Mouse (Mus musculus) lung, embryonic 14.5 days (tissue): ENCODE measurements around the gene Cdh24. TPM values are rescaled to one million over a fixed set of nuclear protein-coding genes. Genes with fewer than 3 reads are reported as not detected.

Experiments used
- ATAC-seq: fragments of 200-750 bp; cut with Nextera tagmentation; 2 replicates; pipeline ENCODE4 v1.8.0; 2017; ENCODE audit warnings: mild to moderate bottlenecking, moderate TSS enrichment, moderate library complexity; ENCODE audit not compliant: insufficient read depth
- DNase-seq: peaks from one replicate; pipeline ENCODE4 v3.0.0-alpha.2; 2015
- H3K27ac ChIP-seq: fragments of 300-500 bp; sonication (generic); 2 replicates; pipeline ENCODE4 v1.5.1; 2014; ENCODE audit warnings: low read depth, mild to moderate bottlenecking, moderate library complexity
- H3K27me3 ChIP-seq: fragments of 300-500 bp; sonication (generic); 2 replicates; pipeline ENCODE4 v1.6.1; 2014; ENCODE audit warnings: low read length, control low read depth; ENCODE audit not compliant: insufficient read depth
- H3K36me3 ChIP-seq: fragments of 300-500 bp; sonication (generic); 2 replicates; pipeline ENCODE4 v1.6.1; 2014; ENCODE audit warnings: control low read depth; ENCODE audit not compliant: insufficient read depth
- H3K4me1 ChIP-seq: fragments of 300-500 bp; sonication (generic); 2 replicates; pipeline ENCODE4 v1.6.1; 2014; ENCODE audit warnings: antibody characterized with exemption, control low read depth; ENCODE audit not compliant: insufficient read depth
- H3K4me2 ChIP-seq: fragments of 300-500 bp; sonication (generic); 2 replicates; pipeline ENCODE4 v1.6.1; 2014; ENCODE audit warnings: mild to moderate bottlenecking
- H3K4me3 ChIP-seq: fragments of 300-500 bp; sonication (generic); 2 replicates; pipeline ENCODE4 v1.5.1; 2014; ENCODE audit warnings: low read depth, low read length
- H3K9ac ChIP-seq: fragments of 300-500 bp; sonication (generic); 2 replicates; pipeline ENCODE4 v1.6.1; 2014
- H3K9me3 ChIP-seq: fragments of 300-500 bp; sonication (generic); 2 replicates; pipeline ENCODE4 v1.6.1; 2016; ENCODE audit warnings: low read depth, low read length, control low read depth
- CTCF ChIP-seq: IDR thresholded peaks from 2 replicates; pipeline ENCODE4 v1.5.1; 2016; ENCODE audit warnings: antibody characterized with exemption, low read depth
- WGBS: fragments of 180-500 bp; shearing (Covaris S2); extraction: QIAGEN DNeasy Blood & Tissue Kit; methylation state at CpG from one replicate; pipeline ENCODE4 v1.1.7; 2014; 5-methylcytosine and 5-hydroxymethylcytosine counted together
- polyA plus RNA-seq: library from polyadenylated mRNA; unstranded; fragments of >200 nt; fragmentation: Nextera tagmentation; extraction: Ambion mirVana; gene quantifications from 2 replicates; pipeline ENCODE4 v1.2.1, GENCODE M21; 2014

The Cdh24 gene
- polyA plus RNA-seq, 1 experiment from 2014 or later = 5.4 TPM

DNA sequence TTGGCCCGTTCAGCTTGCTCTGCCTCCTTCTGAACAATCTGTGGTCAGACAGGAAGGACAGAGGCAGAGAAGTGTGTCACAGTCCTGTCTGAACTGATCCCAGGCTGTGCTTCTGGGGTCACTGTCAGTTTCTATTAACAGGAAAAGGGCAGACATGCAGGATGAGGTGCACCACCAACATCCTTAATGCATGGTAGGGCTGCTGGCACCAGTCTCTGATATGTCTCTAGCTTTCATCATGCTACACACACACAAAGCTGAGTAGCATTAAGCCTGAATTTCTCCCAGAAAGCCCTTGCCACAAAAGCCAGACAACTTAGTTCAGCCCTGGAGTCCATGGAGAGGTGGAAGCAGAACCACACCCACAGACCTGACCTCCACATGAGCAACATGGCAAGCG is 1.8 kb upstream of the Cdh24 start:
- H3K27ac ChIP-seq = no peak overlapping the region
- DNase-seq (no peak), ATAC-seq (no peak)
- peaks cover 74% of the 10 kb centered on the region for H3K36me3 ChIP-seq
- H3K4me3 ChIP-seq = no peak overlapping the region
- no peaks in the 10 kb centered on the region for H3K9me3 ChIP-seq
- WGBS = 86% methylated on average over 2 of the region's 2 CpGs
- no peak for TF ChIP-seq CTCF
- H3K27me3 ChIP-seq = no peaks in the 10 kb centered on the region
- peaks cover 5% of the 10 kb centered on the region for H3K4me1 ChIP-seq
- no peak overlapping the region for H3K9ac ChIP-seq
- H3K4me2 ChIP-seq = no peak overlapping the region

DNA sequence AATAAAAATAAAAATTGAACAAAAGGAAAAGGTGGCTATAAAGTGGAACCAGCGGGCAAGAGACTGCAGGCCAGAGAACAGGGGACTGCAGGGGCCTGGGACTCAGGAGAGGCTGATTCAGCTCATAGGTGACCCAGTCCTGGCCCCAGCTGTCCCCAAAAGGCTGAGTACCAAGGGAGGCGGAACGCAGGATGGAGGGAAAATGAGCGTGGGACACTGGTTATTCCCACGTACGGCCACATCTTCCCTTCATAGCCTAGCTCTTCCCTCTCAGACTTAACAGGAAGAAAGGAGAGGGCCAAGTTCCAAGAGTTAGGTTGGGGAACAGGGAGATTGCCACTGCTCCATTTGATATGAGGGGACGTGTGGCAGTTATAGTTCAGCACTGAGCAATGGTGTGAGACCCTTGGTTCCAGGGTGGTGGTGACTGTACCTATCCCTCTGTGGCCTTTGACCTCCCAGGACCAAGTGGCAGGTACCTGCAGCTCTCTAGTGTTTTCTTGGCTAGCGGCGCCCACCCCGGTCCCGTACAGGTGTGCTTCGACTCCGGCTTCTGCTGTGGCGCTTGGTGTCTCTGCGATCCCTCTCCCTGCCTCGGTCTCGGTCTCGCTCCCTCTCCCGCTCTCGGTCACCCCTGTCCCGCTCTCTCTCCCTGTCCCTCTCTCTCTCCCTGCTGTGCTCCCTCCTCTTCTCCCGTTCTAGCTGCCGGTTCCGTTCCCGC is 1.2 kb upstream of the Cdh24 start:
- no peaks in the 10 kb centered on the region for H3K9me3 ChIP-seq
- WGBS = 76% methylated on average over 25 of the region's 25 CpGs
- no peak for TF ChIP-seq CTCF
- H3K9ac ChIP-seq = no peak overlapping the region
- no peak overlapping the region; the same call in 1 of the 2 replicates for H3K4me3 ChIP-seq
- H3K4me1 ChIP-seq = peaks cover 5% of the 10 kb centered on the region
- DNase-seq (peak; percentile 19), ATAC-seq (no peak)
- no peak overlapping the region for H3K27ac ChIP-seq
- H3K36me3 ChIP-seq = peaks cover 74% of the 10 kb centered on the region
- H3K4me2 ChIP-seq = peak overlapping the region; percentile 100; the same call in 1 of the 2 replicates
- H3K27me3 ChIP-seq = no peaks in the 10 kb centered on the region

DNA sequence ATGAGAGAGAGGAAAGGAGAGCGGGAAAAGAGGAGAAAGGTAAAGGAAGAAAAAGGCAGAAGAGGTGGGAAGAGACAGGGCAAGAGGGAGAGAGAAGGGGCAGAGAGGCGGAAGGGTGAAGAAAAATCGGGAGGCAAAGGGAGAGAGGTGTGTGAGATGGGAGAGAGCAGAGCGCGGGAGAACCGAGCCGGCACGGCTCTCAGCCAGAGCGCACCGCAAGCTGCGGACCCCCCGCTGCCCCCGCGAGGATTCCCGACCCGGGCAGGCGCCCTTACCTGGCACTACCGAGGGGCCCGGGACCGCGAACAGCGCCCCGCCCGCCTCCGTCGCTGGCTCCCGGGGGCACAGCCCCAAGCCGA is 239 bp downstream of the Cdh24 start, which contains the start of gene Gm17606:
Gene Gm17606, plus strand, starts transcription at position 7 of the 359 bp plus-strand sequence.
- no peaks in the 10 kb centered on the region for H3K9me3 ChIP-seq
- no peaks in the 10 kb centered on the region for H3K27me3 ChIP-seq
- H3K9ac ChIP-seq = peak within 1 kb of the TSS; percentile 83
- no peak for DNase-seq
- peak within 1 kb of the TSS; percentile 73 for H3K4me3 ChIP-seq
- peak within 1 kb of the TSS; percentile 100 for H3K4me2 ChIP-seq
- H3K4me1 ChIP-seq = peaks cover 5% of the 10 kb centered on the region
- peak; percentile 19; the same call in 1 of the 2 replicates for ATAC-seq
- peaks cover 74% of the 10 kb centered on the region for H3K36me3 ChIP-seq
- peak within 1 kb of the TSS; percentile 80; the same call in 1 of the 2 replicates for H3K27ac ChIP-seq
- TF ChIP-seq CTCF = no peak
- under 1% methylated on average over 28 of the region's 28 CpGs for WGBS

DNA sequence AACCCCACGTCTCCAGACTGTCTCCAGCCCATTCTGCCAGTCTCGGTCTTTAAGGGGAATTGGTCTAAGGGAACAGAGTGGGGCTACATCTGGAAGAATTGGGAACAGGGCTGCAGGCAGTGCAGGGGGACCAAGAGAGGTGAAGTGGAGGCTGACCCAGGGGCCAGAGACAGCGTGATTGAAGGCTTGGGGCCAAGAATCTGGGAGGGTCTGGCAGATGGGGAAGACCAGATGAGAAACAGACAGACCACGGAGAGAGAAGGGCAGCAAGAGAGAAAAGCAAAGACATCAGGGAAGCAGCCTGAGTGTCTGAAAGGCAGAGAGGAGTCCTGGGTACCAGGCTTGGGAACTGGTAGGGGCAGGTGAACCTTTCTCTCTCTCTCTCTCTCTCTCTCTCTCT is 1.0 kb downstream of the Cdh24 start:
- Histone ChIP-seq H3K4me1 (peaks cover 5% of the 10 kb centered on the region), H3K36me3 (peaks cover 67% of the 10 kb centered on the region), H3K27ac (no peak overlapping the region), H3K9me3 (no peaks in the 10 kb centered on the region), H3K9ac (peak overlapping the region; percentile 44), H3K4me2 (peak overlapping the region; percentile 100), H3K27me3 (no peaks in the 10 kb centered on the region), H3K4me3 (peak overlapping the region; percentile 73; the same call in 1 of the 2 replicates)
- DNase-seq (no peak), ATAC-seq (no peak)
- WGBS = 21% methylated on average over 4 of the region's 4 CpGs
- no peak for TF ChIP-seq CTCF

DNA sequence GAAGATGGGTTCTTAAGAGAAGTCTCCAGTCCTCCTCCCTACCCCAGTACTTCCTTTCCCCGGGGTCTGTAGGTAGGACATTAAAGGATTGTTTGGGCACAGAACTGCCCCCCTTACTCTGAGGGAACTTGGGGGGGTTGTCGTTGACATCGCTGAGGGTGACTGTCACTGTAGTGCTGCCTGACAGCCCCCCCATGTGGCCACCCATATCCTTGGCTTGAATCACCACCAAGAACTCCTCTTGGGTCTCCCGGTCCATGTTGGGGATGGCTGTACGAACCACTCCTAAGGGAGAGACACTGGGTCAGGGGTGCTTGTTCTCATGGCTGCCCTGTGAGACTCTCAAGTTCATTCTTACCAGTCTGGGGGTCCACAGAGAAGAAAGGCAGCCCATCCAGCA is 3.0 kb downstream of the Cdh24 start:
- ATAC-seq = no peak
- no peak; the same call in 1 of the 2 replicates for TF ChIP-seq CTCF
- 53% methylated on average over 5 of the region's 5 CpGs for WGBS
- Histone ChIP-seq H3K4me2 (no peak overlapping the region), H3K36me3 (peaks cover 64% of the 10 kb centered on the region), H3K27ac (no peak overlapping the region), H3K9ac (no peak overlapping the region; the same call in 1 of the 2 replicates), H3K4me1 (peaks cover 5% of the 10 kb centered on the region), H3K4me3 (no peak overlapping the region), H3K9me3 (no peaks in the 10 kb centered on the region), H3K27me3 (no peaks in the 10 kb centered on the region)
- DNase-seq = no peak

DNA sequence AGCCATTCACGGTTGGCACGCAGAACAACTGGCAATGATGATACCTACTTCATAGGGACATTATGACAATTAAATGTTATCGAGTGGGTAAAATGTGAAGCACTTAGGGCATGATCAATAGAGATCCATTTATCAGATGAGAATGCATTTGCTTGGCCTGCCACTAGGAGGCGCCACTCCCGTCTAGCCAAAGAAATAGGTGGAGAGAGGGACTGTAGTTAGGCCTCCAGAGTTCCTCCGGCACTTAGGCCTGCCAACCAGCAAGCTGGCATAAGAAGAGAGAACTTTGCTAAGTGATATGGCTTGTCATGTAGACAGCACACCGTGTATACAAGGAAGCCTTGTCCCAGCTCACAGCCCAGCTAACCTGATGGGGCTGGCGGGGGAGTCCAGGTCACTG is 4.2 kb downstream of the Cdh24 start:
- H3K36me3 ChIP-seq = peaks cover 64% of the 10 kb centered on the region
- 57% methylated on average over 8 of the region's 8 CpGs for WGBS

DNA sequence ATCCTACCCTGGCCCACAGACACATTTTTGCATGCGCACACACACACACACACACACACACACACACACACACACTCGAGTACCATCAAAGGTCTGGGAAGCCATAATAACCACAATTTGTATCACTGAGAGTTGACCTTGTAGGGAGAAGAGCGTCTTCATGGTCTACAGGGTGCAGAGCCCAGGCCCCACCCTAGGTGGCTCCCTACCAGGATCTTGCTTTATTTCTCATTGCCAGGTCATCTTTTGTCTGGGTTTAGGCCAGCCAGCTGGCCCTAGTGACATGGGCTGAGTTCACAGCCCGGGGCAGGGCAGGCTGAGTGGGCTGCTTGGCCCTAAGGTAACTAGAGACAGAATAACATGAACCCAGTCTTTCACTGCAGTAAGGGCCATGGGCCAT is 7.0 kb downstream of the Cdh24 start:
- DNase-seq (no peak), ATAC-seq (no peak)
- Histone ChIP-seq H3K27ac (no peak overlapping the region), H3K4me3 (no peak overlapping the region), H3K27me3 (no peaks in the 10 kb centered on the region), H3K9me3 (no peaks in the 10 kb centered on the region), H3K9ac (no peak overlapping the region), H3K36me3 (peaks cover 79% of the 10 kb centered on the region), H3K4me2 (no peak overlapping the region), H3K4me1 (no peaks in the 10 kb centered on the region)
- 86% methylated on average over 4 of the region's 4 CpGs for WGBS
- peak; percentile 14; the same call in 1 of the 2 replicates for TF ChIP-seq CTCF

More for the DNA sequence above, 4.2 kb downstream of the Cdh24 start:
- peak; percentile 91 for TF ChIP-seq CTCF
- no peak overlapping the region for H3K27ac ChIP-seq
- peak; percentile 59 for DNase-seq
- no peak overlapping the region for H3K4me3 ChIP-seq
- no peak overlapping the region for H3K9ac ChIP-seq
- no peaks in the 10 kb centered on the region for H3K9me3 ChIP-seq
- no peak for ATAC-seq
- peaks cover 5% of the 10 kb centered on the region for H3K4me1 ChIP-seq
- no peaks in the 10 kb centered on the region for H3K27me3 ChIP-seq
- H3K4me2 ChIP-seq = no peak overlapping the region
